Mouse (Mus musculus) stomach, postnatal 0 days (tissue): ENCODE results near the gene Cela3a.

ENCODE experiments used
- CTCF ChIP-seq: IDR thresholded peaks from 2 replicates; pipeline ENCODE4 v1.5.1; 2016; ENCODE audit warnings: antibody characterized with exemption, low read depth, mild to moderate bottlenecking, moderate library complexity
- EP300 ChIP-seq: optimal IDR thresholded peaks from 2 replicates; pipeline ENCODE3; 2016; ENCODE audit warnings: antibody characterized with exemption

- TF ChIP-seq CTCF (peak; percentile 14; the same call in 1 of the 2 replicates), EP300 (no peak)
Observed at GRCm38 (mm10) chr4:137393378-137394135, 16.0 kb downstream of the Cela3a start.
